Mouse (Mus musculus): ENCODE results near the gene Kif17.

Kif17 gene

GRCm38 (mm10) chr4:138261843-138262681, 11.8 kb downstream of the Kif17 start:
- DNase-seq = peak; percentile 88

- DNase-seq = no peak
These were observed 17.6 kb downstream of the Kif17 start for GRCm38 (mm10) chr4:138267869-138268268.

- no peak for DNase-seq
These were observed 22.1 kb downstream of the Kif17 start for GRCm38 (mm10) chr4:138272011-138272997.

- no peak for DNase-seq
These were observed 28.1 kb downstream of the Kif17 start for GRCm38 (mm10) chr4:138278346-138278745.

GRCm38 (mm10) chr4:138282834-138283233, 32.6 kb downstream of the Kif17 start:
- DNase-seq = peak; percentile 79

- DNase-seq = peak; percentile 46
These were observed 36.2 kb downstream of the Kif17 start for GRCm38 (mm10) chr4:138286411-138286810.

DNA sequence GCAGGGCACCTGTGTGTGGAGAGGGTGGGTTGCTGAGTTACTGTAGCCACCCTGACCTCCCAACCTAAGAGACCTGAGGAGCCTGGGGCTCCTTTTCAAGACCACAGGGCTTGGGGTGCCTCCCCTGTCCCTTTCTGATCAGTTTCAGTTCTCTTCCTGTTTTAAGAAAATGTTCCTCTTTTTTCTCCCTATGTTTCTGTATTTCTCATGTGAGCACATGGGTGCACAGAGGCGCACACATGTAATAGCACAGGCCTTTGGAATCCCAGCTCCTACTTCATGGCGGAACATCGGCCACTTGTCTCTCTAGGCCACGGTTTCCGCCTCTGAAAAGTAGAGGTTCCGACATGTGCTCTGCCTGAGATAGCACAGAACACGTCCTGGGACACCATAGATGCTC, 38.5 kb downstream of the Kif17 start:
- DNase-seq = no peak

DNA sequence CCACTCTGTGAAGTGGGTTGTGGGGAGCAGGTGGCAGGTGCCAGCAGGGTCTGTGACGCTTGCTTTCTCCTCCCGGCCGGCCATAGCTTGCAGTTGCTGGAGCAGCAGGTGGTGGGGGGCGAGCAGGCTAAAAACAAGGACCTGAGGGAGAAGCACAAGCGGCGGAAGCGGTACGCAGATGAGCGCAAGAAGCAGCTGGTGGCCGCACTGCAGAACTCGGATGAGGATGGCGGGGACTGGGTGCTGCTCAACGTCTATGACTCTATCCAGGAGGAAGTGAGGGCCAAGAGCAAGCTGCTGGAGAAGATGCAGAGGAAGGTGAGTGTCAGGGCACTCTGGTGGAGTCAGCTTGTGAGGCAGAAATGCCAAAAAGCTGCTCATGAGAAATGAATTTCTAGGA, 41.8 kb downstream of the Kif17 start:
- no peak for DNase-seq

- no peak for DNase-seq
These were observed 43.2 kb downstream of the Kif17 start for GRCm38 (mm10) chr4:138293261-138293948.

DNA sequence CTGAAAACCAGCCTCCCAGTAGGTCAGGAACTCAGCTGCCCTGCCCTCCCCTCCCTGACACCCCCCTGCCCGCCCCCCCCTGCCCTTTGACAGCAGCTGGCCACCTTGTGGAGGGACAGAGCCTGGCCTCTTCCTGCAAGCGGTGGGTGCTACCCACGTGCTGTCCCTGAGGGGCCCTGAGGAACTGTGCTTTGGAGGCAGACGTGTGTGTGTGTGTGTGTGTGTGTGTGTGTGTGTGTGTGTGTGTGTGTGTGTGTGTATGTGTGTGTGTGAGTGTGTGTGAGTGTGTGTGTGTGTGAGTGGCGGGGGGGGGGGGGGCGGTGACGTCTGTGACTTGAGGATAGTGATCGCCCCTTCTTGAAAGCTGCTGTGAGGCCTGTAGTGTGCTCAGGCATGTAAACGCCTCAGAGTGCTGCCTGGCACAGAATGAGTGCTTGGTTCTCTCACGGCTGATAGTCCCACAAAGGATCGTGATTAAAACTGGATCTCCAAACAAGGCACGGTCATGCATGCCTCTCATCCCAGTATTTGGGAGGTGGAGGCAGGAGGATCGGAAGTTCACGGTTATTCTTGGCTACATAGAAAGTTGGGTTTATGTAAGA, 43.8 kb downstream of the Kif17 start:
- DNase-seq = no peak

DNA sequence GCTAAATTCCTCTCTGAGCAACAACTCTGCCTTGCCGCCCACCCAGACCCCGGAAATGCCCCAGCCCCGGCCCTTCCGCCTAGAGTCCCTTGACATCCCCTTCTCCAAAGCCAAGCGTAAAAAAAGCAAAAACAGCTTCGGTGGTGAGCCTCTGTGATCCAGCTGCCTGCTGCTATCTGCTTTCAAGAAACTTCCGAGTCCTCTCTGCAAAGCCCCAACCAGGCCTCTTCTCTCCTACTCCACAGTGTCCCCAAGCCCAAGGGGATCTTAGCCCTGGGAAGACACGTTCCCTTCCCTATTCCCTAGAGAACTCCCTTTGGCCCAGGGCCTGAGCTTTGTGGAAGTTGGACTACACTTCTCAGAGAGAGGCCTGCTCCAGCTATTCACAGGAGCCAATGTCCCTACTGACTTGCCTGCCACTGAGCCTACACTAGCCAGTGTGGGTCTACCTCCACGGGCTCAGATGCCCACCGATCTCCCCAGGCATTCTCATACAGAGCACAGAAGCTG, 51.1 kb downstream of the Kif17 start:
- no peak for DNase-seq

- DNase-seq = peak; percentile 2
These were observed 52.8 kb downstream of the Kif17 start for GRCm38 (mm10) chr4:138303011-138303410.

DNA sequence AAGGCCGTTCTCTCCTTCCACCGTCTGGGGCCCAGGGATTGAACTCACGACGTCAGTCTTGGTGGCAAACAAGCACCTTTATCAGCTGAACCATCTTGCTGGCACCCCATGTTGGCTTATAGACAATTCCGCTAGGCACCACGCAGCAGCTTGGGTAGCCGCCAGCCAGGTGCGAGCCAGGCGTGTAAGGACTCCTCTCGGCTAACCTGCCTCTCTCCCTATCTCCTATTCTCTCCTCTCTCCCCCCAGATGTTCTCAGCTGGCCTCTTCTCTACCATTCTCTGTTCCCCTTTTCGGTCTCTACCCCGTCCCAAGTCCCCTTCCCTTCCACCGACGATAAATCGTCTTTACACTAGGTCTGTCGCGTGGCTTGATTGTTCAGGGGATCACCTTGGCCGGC, 53.5 kb downstream of the Kif17 start:
- peak; percentile 22 for DNase-seq

GRCm38 (mm10) chr4:138304340-138305104, 54.3 kb downstream of the Kif17 start, which contains the start of gene Ddost:
TSS of gene Ddost (plus strand) at chr4:138304730.
- DNase-seq = peak; percentile 95

- no peak for DNase-seq
These were observed 56.8 kb downstream of the Kif17 start for GRCm38 (mm10) chr4:138307025-138307424.

GRCm38 (mm10) chr4:138307739-138308138, 57.5 kb downstream of the Kif17 start:
- no peak for DNase-seq

DNA sequence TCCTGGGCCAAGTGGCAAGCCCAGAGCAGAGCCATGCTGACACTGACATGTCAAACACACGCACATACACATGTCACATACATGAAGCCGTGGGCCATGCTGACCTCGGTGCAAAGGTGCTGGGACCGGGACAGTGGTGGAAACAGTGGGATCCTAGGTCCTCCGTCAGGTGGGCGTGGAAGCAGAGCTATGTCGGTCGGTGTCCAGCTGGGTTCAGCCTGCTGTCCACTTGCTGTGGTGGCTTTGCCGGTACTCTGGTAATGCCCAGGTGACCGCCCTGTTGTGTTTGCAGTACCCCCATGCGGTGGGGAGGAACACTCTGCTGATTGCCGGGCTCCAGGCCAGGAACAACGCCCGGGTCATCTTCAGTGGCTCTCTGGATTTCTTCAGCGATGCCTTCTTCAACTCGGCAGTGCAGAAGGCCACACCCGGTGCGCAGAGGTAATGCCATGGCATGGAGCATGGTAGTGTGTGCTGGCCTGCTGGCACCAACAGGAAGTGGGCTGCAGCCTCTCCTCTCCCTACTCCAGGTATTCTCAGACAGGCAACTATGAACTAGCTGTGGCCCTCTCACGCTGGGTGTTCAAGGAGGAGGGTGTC, 60.2 kb downstream of the Kif17 start:
- no peak for DNase-seq

GRCm38 (mm10) chr4:138311595-138311994, 61.4 kb downstream of the Kif17 start:
- peak; percentile 61 for DNase-seq

DNA sequence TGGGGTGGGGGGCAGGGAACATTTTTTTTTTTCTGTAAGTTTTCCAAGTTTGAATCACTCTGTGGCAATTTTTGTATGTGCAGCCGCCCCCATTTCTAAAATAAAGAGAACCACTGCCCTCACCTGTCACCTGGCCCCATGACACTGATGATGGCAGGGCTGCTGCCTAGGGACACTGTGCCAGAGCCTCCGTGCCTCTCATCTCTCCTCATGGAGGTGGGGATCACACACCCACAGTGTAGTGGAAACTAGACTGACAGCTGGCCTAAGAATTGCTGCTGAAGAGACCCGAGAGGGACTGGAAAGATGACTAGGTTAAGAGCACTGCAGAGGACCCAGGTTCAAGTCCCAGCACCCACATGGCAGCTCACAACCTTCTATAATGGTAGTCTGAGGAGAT, 61.9 kb downstream of the Kif17 start:
- DNase-seq = no peak

GRCm38 (mm10) chr4:138313021-138313420, 62.8 kb downstream of the Kif17 start:
- DNase-seq = no peak

DNA sequence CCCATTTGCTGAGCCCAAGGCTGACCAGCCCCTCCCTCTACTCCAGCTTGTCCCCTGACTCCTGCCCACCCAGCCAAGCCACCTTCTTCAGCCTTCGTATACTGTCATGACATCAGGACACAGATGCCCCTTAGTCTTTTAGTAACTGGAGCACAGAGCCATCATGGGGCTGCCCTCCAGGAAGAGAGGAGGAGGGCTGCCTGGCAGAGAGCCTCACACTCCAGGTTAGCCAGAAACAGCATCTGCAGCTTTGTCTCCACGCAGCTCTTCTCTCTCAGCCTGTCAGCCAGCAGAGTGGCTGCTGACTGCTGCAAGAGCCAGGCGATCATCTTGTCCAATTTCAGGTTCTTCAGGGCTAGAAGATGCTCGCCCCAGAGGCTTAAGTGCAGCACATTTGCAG, 63.6 kb downstream of the Kif17 start:
- no peak for DNase-seq

Data from thymus, postnatal 14 days (tissue).